Mouse (Mus musculus) right cerebral cortex, postnatal 10 days (tissue): ENCODE results near the gene Gm3043.
"Not testable (repeated sequence)": the region's sequence is repeated elsewhere in the genome, so short reads cannot be mapped to it uniquely, and the experiment has no call there.

ENCODE experiments used
- DNase-seq, 2 experiments: peaks; one replicate each; pipeline ENCODE4 v3.0.0; 2021; ENCODE audit warnings: low spot score in 2 of 2

Gene Gm3043

DNA sequence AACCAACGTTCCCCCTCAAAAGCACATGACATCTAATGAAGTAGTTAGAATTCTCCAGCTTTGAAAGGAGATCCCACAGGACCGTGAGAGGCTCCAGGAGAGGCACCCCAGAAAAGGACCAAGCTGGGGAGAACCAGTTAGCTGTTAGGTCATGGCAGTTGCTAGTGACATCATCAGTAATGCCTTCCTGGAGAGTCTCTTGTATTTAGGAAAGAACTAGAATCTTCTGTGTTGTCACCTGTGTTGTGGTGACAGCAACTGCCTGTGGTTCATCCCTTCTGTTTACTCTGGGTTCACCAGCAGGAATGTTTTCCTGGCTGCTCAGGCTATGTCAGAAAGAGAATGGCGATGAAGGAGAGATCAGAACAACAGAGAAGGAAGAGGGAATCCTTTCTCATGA is at the start of gene Gm3043:
Gm3043 (plus strand) TSS at position 301 of the 400 bp plus-strand sequence.
- DNase-seq, result not testable (repeated sequence)

- not testable (repeated sequence) for DNase-seq
Observed at GRCm38 (mm10) chr14:3651730-3652129, 36.9 kb upstream of the Gm3043 start, which contains the start of gene Gm3020. Gene Gm3020 (plus strand): TSS chr14:3652030.
